Mouse (Mus musculus) forebrain, embryonic 14.5 days (tissue): ENCODE measurements at regions not wholly inside any gene's neighbourhood (a gene's known extent, or its start where the extent isn't known, plus 50 kb on each side); places are given as distances from the start of the nearest gene placed in this dataset.
"Not testable (repeated sequence)": the region's sequence is repeated elsewhere in the genome, so short reads cannot be mapped to it uniquely, and the experiment has no call there.

Experiments
- ATAC-seq: fragments of 200-750 bp; cut with Nextera tagmentation; 2 replicates; pipeline ENCODE4 v1.8.0; 2017; ENCODE audit warnings: mild to moderate bottlenecking, moderate library complexity
- DNase-seq: peaks from one replicate; pipeline ENCODE4 v3.0.0-alpha.2; 2015; ENCODE audit warnings: low spot score
- H3K27ac ChIP-seq: fragments of 300-500 bp; sonication (generic); 2 replicates; pipeline ENCODE4 v1.5.1; 2014; ENCODE audit warnings: low read depth, mild to moderate bottlenecking, control low read depth, low read length, moderate library complexity
- H3K27me3 ChIP-seq: fragments of 300-500 bp; sonication (generic); replicated peaks from 2 replicates; pipeline ENCODE4 v1.6.1; 2014; ENCODE audit warnings: low read length, control low read depth, mixed read lengths; ENCODE audit not compliant: control insufficient read depth, insufficient read depth
- H3K36me3 ChIP-seq: fragments of 300-500 bp; sonication (generic); 2 replicates; pipeline ENCODE4 v1.6.1; 2014; ENCODE audit warnings: low read length, control low read depth; ENCODE audit not compliant: control insufficient read depth, insufficient read depth
- H3K4me1 ChIP-seq: fragments of 300-500 bp; sonication (generic); 2 replicates; pipeline ENCODE4 v1.6.1; 2014; ENCODE audit warnings: antibody characterized with exemption, low read length, control low read depth; ENCODE audit not compliant: control insufficient read depth, insufficient read depth
- H3K4me2 ChIP-seq: fragments of 300-500 bp; sonication (generic); 2 replicates; pipeline ENCODE4 v1.6.1; 2014; ENCODE audit warnings: mild to moderate bottlenecking, control low read depth, low read length
- H3K4me3 ChIP-seq: fragments of 300-500 bp; sonication (generic); 2 replicates; pipeline ENCODE4 v1.5.1; 2014; ENCODE audit warnings: low read depth, low read length, control low read depth
- H3K9ac ChIP-seq: fragments of 300-500 bp; sonication (generic); 2 replicates; pipeline ENCODE4 v1.6.1; 2014; ENCODE audit warnings: mild to moderate bottlenecking, low read length, control low read depth, moderate library complexity
- H3K9me3 ChIP-seq: fragments of 300-500 bp; sonication (generic); replicated peaks from 2 replicates; pipeline ENCODE4 v1.6.1; 2016; ENCODE audit warnings: low read length, control low read depth, mixed read lengths; ENCODE audit not compliant: control insufficient read depth
- WGBS: fragments of 180-500 bp; shearing (Covaris S2); extraction: QIAGEN DNeasy Blood & Tissue Kit; methylation state at CpG from one replicate; pipeline ENCODE4 v1.1.7; 2014; 5-methylcytosine and 5-hydroxymethylcytosine counted together

- WGBS = 86% methylated on average over 6 of the region's 6 CpGs
- not testable (repeated sequence) for H3K4me3 ChIP-seq, ATAC-seq, H3K4me1 ChIP-seq, H3K9ac ChIP-seq, H3K9me3 ChIP-seq, H3K27ac ChIP-seq, DNase-seq, H3K4me2 ChIP-seq, H3K36me3 ChIP-seq, H3K27me3 ChIP-seq
These were observed 52.1 kb upstream of the Slc2a12 start for GRCm38 (mm10) chr10:22592752-22593151.
